Mouse (Mus musculus) intestine, embryonic 14.5 days (tissue): ENCODE measurements around the gene Slc25a10. TPM values are rescaled to one million over a fixed set of nuclear protein-coding genes. Genes with fewer than 3 reads are reported as not detected.
A peak's percentile ranks its signal among the peaks of the same experiment; 100 is the strongest.

Experiments
- ATAC-seq: fragments of 200-750 bp; cut with Nextera tagmentation; replicated peaks from 2 replicates; pipeline ENCODE4 v1.8.0; 2017; ENCODE audit warnings: low read depth, moderate number of reproducible peaks, moderate TSS enrichment, moderate library complexity; ENCODE audit not compliant: low FRiP score, low TSS enrichment
- DNase-seq: peaks from one replicate; pipeline ENCODE4 v3.0.0-alpha.2; 2018; ENCODE audit warnings: low spot score
- H3K27ac ChIP-seq: fragments of 300-500 bp; sonication (generic); 2 replicates; pipeline ENCODE4 v1.5.1; 2014; ENCODE audit warnings: low read depth, mild to moderate bottlenecking, control low read depth
- H3K27me3 ChIP-seq: fragments of 300-500 bp; sonication (generic); replicated peaks from 2 replicates; pipeline ENCODE4 v1.6.1; 2014; ENCODE audit warnings: low read length, control low read depth; ENCODE audit not compliant: control insufficient read depth, insufficient read depth
- H3K36me3 ChIP-seq: fragments of 300-500 bp; sonication (generic); 2 replicates; pipeline ENCODE4 v1.6.1; 2014; ENCODE audit warnings: low read length, control low read depth; ENCODE audit not compliant: control insufficient read depth, insufficient read depth
- H3K4me1 ChIP-seq: fragments of 300-500 bp; sonication (generic); replicated peaks from 2 replicates; pipeline ENCODE4 v1.6.1; 2014; ENCODE audit warnings: low read length, control low read depth, mixed read lengths; ENCODE audit not compliant: control insufficient read depth, insufficient read depth
- H3K4me2 ChIP-seq: fragments of 300-500 bp; sonication (generic); 2 replicates; pipeline ENCODE4 v1.6.1; 2014; ENCODE audit warnings: low read length
- H3K4me3 ChIP-seq: fragments of 300-500 bp; sonication (generic); 2 replicates; pipeline ENCODE4 v1.5.1; 2014; ENCODE audit warnings: low read depth, low read length, control low read depth, mixed read lengths
- H3K9ac ChIP-seq: fragments of 300-500 bp; sonication (generic); 2 replicates; pipeline ENCODE4 v1.6.1; 2014; ENCODE audit warnings: mild to moderate bottlenecking, low read length
- H3K9me3 ChIP-seq: fragments of 300-500 bp; sonication (generic); 2 replicates; pipeline ENCODE4 v1.6.1; 2016; ENCODE audit warnings: low read length, control low read depth; ENCODE audit not compliant: control insufficient read depth
- WGBS: fragments of 180-500 bp; shearing (Covaris S2); extraction: QIAGEN DNeasy Blood & Tissue Kit; methylation state at CpG from one replicate; pipeline ENCODE4 v1.1.7; 2014; 5-methylcytosine and 5-hydroxymethylcytosine counted together
- polyA plus RNA-seq: library from polyadenylated mRNA; unstranded; fragments of >200 nt; fragmentation: Nextera tagmentation; extraction: Ambion mirVana; gene quantifications from 2 replicates; pipeline ENCODE4 v1.2.1, GENCODE M21; 2014

The Slc25a10 gene
- polyA plus RNA-seq, 1 experiment from 2014 or later = 83.1 TPM

DNA sequence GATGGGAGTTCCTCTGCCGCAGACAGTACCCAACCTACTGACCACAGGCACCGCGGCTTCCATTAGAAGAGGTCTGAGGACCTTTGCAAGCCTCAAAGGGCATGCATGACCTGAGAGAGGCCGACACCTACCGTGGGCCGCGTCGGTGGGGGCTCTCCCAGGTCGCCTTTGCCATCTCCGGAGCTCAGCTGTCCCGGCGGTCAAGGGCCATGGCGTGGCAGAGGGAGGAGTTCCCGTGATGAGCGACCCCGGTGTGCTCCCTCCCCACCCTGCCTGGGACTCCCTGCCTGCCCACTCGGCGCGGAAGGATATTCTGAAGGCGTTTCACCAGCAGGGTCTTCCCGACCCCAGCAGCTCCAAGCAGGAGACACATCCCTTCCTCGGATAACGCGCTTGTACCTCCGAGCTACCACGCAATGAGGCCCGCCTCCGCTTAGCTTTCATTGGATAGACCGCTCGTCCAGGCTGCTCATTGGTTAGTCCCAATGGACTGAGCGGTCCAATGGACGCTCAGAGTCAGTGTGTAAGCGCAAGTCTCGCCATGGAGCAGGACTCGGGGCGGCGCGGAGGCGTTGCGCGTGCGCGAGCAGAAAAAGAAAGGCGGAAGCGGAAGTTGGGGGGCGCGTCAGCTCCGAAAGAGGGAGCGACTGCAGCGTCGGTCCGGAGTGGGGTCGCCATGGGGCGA, 24.4 kb upstream of the Slc25a10 start, which contains the start of gene Arl16:
Arl16 (minus strand) TSS at position 557 of the 685 bp plus-strand sequence.
- H3K4me1 ChIP-seq = peaks cover 18% of the 10 kb centered on the region

GRCm38 (mm10) chr11:120467736-120468092, 23.9 kb upstream of the Slc25a10 start:
- H3K9me3 ChIP-seq = no peaks in the 10 kb centered on the region
- DNase-seq = no peak
- peak overlapping the region; percentile 83 for H3K9ac ChIP-seq
- no peak; the same call in 1 of the 2 replicates for ATAC-seq
- H3K27ac ChIP-seq = no peak overlapping the region
- peak overlapping the region; percentile 100 for H3K4me3 ChIP-seq
- peak overlapping the region; percentile 96 for H3K4me2 ChIP-seq
- H3K4me1 ChIP-seq = peaks cover 18% of the 10 kb centered on the region
- peaks cover 48% of the 10 kb centered on the region for H3K36me3 ChIP-seq
- no peaks in the 10 kb centered on the region for H3K27me3 ChIP-seq
- 1% methylated on average over 32 of the region's 33 CpGs for WGBS

More for the DNA sequence above, 24.4 kb upstream of the Slc25a10 start, which contains the start of gene Arl16:
- Histone ChIP-seq H3K36me3 (peaks cover 48% of the 10 kb centered on the region), H3K4me2 (peak within 1 kb of the TSS; percentile 97), H3K27ac (peak within 1 kb of the TSS; percentile 64), H3K9me3 (no peaks in the 10 kb centered on the region), H3K9ac (peak within 1 kb of the TSS; percentile 83), H3K27me3 (no peaks in the 10 kb centered on the region), H3K4me3 (peak within 1 kb of the TSS; percentile 100)
- ATAC-seq (peak; percentile 99), DNase-seq (peak; percentile 97)
- WGBS = under 1% methylated on average over 54 of the region's 54 CpGs

DNA sequence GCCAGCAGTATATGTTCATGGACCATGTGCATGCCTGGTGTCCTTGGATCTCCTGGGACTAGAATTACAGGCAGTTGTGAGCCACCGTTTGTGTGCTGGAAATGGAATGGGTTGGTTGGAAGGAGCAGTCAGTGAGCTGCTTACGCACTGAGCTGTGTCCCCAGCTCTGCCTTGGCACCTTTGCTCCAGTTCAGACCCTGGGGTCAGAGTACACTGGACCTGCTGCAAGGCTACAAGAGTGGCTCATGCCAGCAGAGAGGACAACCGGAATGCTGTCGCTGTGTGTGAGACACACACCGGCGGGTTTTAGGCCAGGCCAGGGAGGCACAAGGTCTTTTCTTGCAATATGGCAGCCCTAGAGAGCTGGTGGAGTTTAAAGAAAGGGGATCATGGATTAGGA, 19.6 kb upstream of the Slc25a10 start:
- no peak for DNase-seq
- H3K27ac ChIP-seq = no peak overlapping the region
- no peaks in the 10 kb centered on the region for H3K9me3 ChIP-seq
- peaks cover 79% of the 10 kb centered on the region for H3K36me3 ChIP-seq
- WGBS = 96% methylated on average over 6 of the region's 6 CpGs
- H3K4me1 ChIP-seq = peaks cover 8% of the 10 kb centered on the region
- no peak overlapping the region for H3K4me3 ChIP-seq
- no peak overlapping the region for H3K4me2 ChIP-seq
- H3K27me3 ChIP-seq = no peaks in the 10 kb centered on the region
- no peak for ATAC-seq
- no peak overlapping the region for H3K9ac ChIP-seq

DNA sequence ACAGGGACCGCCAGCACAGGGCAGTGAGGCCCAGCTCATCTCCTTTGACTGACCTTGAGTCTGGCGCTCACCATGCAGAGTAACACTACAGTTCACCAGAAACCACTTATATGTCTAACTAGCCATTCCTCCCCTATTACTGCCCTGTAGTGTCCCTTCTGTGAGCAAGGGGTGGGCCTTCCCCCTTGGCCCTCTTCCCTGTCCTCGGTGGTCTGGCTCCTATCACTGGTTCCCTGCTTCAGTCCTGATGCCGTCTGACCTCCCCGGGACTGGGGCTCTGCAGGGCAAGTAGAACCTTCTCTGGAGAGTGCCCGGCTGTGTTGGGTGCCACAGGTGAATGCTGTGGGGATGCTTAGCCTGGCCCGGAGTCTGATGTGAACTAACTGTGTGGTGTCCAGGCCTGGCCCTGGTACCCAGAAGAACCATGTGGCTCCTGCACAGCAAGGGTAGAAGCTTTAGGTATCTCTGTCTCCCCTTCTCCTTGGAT, 8.1 kb upstream of the Slc25a10 start:
- peak overlapping the region; percentile 98; the same call in 1 of the 2 replicates for H3K4me3 ChIP-seq
- H3K9ac ChIP-seq = peak overlapping the region; percentile 78
- H3K27me3 ChIP-seq = no peaks in the 10 kb centered on the region
- H3K4me1 ChIP-seq = peaks cover 16% of the 10 kb centered on the region
- H3K9me3 ChIP-seq = no peaks in the 10 kb centered on the region
- ATAC-seq (no peak), DNase-seq (no peak)
- 85% methylated on average over 7 of the region's 7 CpGs for WGBS
- peaks cover 82% of the 10 kb centered on the region for H3K36me3 ChIP-seq
- peak overlapping the region; percentile 80; the same call in 1 of the 2 replicates for H3K27ac ChIP-seq
- H3K4me2 ChIP-seq = peak overlapping the region; percentile 88

DNA sequence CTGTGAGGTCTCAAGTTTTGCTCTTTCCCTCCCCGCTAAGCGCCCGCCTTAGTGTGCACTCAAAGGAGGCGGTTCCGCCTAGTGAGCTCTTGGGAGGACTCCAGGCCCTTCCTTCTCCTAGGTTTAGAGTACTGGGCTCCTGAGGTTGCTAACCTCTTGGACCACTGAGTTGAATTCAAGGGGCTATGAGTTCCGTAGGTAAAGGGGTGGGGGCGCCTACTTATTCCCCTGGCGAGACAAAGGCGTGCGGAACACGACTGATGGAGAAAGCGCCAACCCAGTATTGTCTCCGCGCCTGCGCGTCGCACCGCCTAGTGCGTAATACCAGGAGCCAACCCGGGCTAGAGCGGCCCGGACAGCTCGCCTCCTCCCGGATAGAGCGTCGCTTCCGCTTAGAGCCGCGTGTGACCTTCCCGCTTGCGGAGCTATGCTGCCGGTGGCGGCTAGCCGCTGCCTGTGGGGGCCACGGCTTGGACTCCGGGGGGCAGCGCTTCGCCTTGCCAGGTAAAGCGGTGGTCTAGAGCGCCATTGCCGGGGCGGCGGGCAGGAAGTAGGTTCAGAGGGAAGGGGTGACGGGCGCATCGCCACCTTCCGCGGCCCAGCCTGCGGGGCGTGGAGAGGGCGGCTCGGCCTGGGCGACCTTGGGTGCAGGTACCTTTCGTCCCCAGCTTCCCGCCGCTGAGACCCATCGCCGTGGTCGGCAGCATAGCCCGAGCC, 7.2 kb upstream of the Slc25a10 start, which contains the start of gene Mrpl12:
Mrpl12 (plus strand) TSS at position 349 of the 717 bp plus-strand sequence.
- Histone ChIP-seq H3K36me3 (peaks cover 76% of the 10 kb centered on the region), H3K27me3 (no peaks in the 10 kb centered on the region)

DNA sequence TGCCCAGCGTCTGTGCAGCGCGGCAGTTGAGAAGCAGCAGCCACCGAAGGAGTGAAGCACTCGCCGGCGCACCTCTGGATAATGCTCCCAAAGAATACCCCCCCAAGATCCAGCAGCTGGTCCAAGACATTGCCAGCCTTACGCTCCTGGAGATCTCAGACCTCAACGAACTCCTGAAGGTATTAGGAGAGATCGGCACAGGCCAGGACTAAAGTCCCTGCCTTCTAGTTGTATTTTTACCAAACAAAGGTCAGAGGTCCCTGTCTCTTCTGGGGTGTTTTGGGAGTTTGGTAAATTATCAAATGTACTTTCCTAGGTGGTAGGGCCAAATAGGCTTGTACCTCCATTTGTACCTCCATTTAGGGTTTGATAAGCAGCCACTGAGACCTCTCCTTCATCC, 6.4 kb upstream of the Slc25a10 start:
- peak overlapping the region; percentile 88 for H3K4me2 ChIP-seq
- peak overlapping the region; percentile 98 for H3K4me3 ChIP-seq
- H3K9me3 ChIP-seq = no peaks in the 10 kb centered on the region
- H3K36me3 ChIP-seq = peaks cover 74% of the 10 kb centered on the region
- DNase-seq (no peak), ATAC-seq (no peak)
- no peak overlapping the region for H3K27ac ChIP-seq
- H3K9ac ChIP-seq = peak overlapping the region; percentile 78
- H3K27me3 ChIP-seq = no peaks in the 10 kb centered on the region
- 10% methylated on average over 10 of the region's 10 CpGs for WGBS
- H3K4me1 ChIP-seq = peaks cover 16% of the 10 kb centered on the region

More for the DNA sequence above, 7.2 kb upstream of the Slc25a10 start, which contains the start of gene Mrpl12:
- H3K4me1 ChIP-seq = peaks cover 16% of the 10 kb centered on the region
- peak within 1 kb of the TSS; percentile 80 for H3K27ac ChIP-seq
- DNase-seq (peak; percentile 93), ATAC-seq (peak; percentile 90)
- H3K4me3 ChIP-seq = peak within 1 kb of the TSS; percentile 98
- H3K9me3 ChIP-seq = no peaks in the 10 kb centered on the region
- H3K9ac ChIP-seq = peak within 1 kb of the TSS; percentile 78
- WGBS = under 1% methylated on average over 60 of the region's 60 CpGs
- peak within 1 kb of the TSS; percentile 88 for H3K4me2 ChIP-seq

- Histone ChIP-seq H3K9ac (no peak overlapping the region), H3K4me3 (no peak overlapping the region), H3K4me2 (no peak overlapping the region), H3K27me3 (no peaks in the 10 kb centered on the region), H3K4me1 (peaks cover 32% of the 10 kb centered on the region), H3K9me3 (no peaks in the 10 kb centered on the region), H3K36me3 (peaks cover 42% of the 10 kb centered on the region), H3K27ac (no peak overlapping the region)
- ATAC-seq (no peak), DNase-seq (no peak)
- WGBS = 69% methylated on average over 4 of the region's 4 CpGs
Measured at GRCm38 (mm10) chr11:120488516-120488915, 3.1 kb upstream of the Slc25a10 start.

- peaks cover 29% of the 10 kb centered on the region for H3K4me1 ChIP-seq
- no peak overlapping the region for H3K9ac ChIP-seq
- H3K27me3 ChIP-seq = no peaks in the 10 kb centered on the region
- no peak overlapping the region for H3K4me2 ChIP-seq
- ATAC-seq (peak; percentile 63), DNase-seq (peak; percentile 77)
- H3K9me3 ChIP-seq = no peaks in the 10 kb centered on the region
- no peak overlapping the region; the same call in 1 of the 2 replicates for H3K27ac ChIP-seq
- H3K36me3 ChIP-seq = peaks cover 41% of the 10 kb centered on the region
- WGBS = 61% methylated on average over 4 of the region's 4 CpGs
- H3K4me3 ChIP-seq = no peak overlapping the region
Measured at GRCm38 (mm10) chr11:120489054-120489761, 2.4 kb upstream of the Slc25a10 start.
